8 mouse cellular contexts compared by ENCODE assay signal in the genomic region with DNA sequence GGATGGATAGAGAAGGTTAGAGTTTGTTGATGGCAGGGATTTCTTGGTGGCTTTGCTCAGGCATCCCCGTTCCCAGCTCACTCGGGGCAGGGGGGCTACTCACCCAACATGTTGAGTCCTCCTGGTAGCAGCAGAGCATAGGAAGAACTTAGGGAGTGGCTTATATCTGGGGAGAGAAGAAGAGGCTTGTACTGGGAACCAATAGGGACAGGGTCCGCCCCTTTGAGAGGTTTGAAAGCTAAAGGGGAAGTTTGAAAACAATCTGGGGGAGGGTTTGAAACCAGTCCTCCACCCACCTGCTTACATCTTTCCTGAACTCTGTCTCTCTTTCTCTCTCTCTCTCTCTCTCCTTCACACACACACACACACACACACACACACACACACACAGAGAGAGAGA. TPM values are rescaled to one million over a fixed set of nuclear protein-coding genes. Genes with fewer than 3 reads are reported as not detected.
DNase-seq lines count a peak whose midpoint lies in the region; ATAC-seq and TF ChIP-seq lines count a peak whose summit lies in the region.

Ifi27l2a (minus strand) TSS at position 157 of the 400 bp plus-strand sequence.

- intact Hi-C loops in heart, adult 2 months (cut with DNase I): no loop called here
- intact Hi-C loops in heart, postnatal 10 days (cut with DNase I): no loop called here

- H3K27ac ChIP-seq in heart, adult 2 months: peak within 1 kb of the TSS; percentile 43

- H3K4me1 ChIP-seq in heart, adult 2 months (ENCODE audit: control insufficient read depth, insufficient read depth, low read length): no peaks in the 10 kb centered on the region; the same call in 1 of the 2 replicates
- no peaks in the 10 kb centered on the region for H3K4me1 ChIP-seq in megakaryocyte, embryonic 14.5 days

- H3K36me3 ChIP-seq in heart, adult 2 months (ENCODE audit: control insufficient read depth, insufficient read depth, low read length): no peaks in the 10 kb centered on the region; the same call in 1 of the 2 replicates
- peaks cover 24% of the 10 kb centered on the region for H3K36me3 ChIP-seq in megakaryocyte, embryonic 14.5 days (replicated peaks; ENCODE audit: low read length)

- 49% methylated on average over 3 of the region's 3 CpGs for WGBS in heart, adult 2 months

- H3K79me2 ChIP-seq in heart, adult 2 months (replicated peaks; ENCODE audit: control insufficient read depth, insufficient read depth, low read length): no peaks in the 10 kb centered on the region

- H3K9me3 ChIP-seq in megakaryocyte, embryonic 14.5 days: no peaks in the 10 kb centered on the region

- H3K4me3 ChIP-seq in heart, adult 2 months: peak within 1 kb of the TSS; percentile 24
- peak within 1 kb of the TSS; percentile 26 for H3K4me3 ChIP-seq in megakaryocyte, embryonic 14.5 days (replicated peaks)

- no peaks in the 10 kb centered on the region for H3K27me3 ChIP-seq in heart, adult 2 months (ENCODE audit: control insufficient read depth, insufficient read depth, low read length)
- H3K27me3 ChIP-seq in megakaryocyte, embryonic 14.5 days (replicated peaks): peaks cover 27% of the 10 kb centered on the region

- peak; percentile 79 for TF ChIP-seq POLR2A in heart, adult 2 months (IDR thresholded peaks at IDR 0.05; ENCODE audit: insufficient read depth, low read depth, low read length)

- peak; percentile 46 to 61 for DNase-seq in heart, adult 2 months
- DNase-seq in heart, postnatal 10 days: no peak
- DNase-seq in CD4-positive, CD25-positive, alpha-beta regulatory T cell, adult 2 months (ENCODE audit: low read depth, low spot score): peak; percentile 85
- no peak for DNase-seq in embryo, embryonic 10.5 days (ENCODE audit: low spot score)
- DNase-seq in ovary, postnatal 10 days (ENCODE audit: low spot score): no peak
- no peak for DNase-seq in urinary bladder, postnatal 25 days (ENCODE audit: low spot score)

- ATAC-seq in erythroid progenitor cell, adult 5-6 weeks (replicated peaks; ENCODE audit: low FRiP score, poor library complexity, severe bottlenecking): no peak

- peak within 1 kb of the TSS; percentile 75 for H3K9ac ChIP-seq in heart, adult 2 months (ENCODE audit: low read depth, low read length)

- no peak for TF ChIP-seq CTCF in heart, adult 2 months (IDR thresholded peaks at IDR 0.05)

- no peak for TF ChIP-seq EP300 in heart, adult 2 months (IDR thresholded peaks at IDR 0.05; ENCODE audit: insufficient read depth, low read depth, low read length)

RNA-seq across cellular contexts. Expression of gene Ifi27l2a, which starts in this region (rescaled TPM):
- total RNA-seq in heart, adult 2 months (2021): 10 to 100 TPM; 31.8 to 43.8 TPM
- polyA plus RNA-seq in heart, adult 2 months (2012; rRNA removed): 265 and 388 TPM in 2 replicates
- total RNA-seq in heart, postnatal 10 days (2021): 10 to 100 TPM in 1 of 2 experiments, 1 to 10 TPM in 1; 5.7 to 11.5 TPM
- total RNA-seq in erythroid progenitor cell, adult 5-6 weeks (2015; ENCODE audit: low replicate concordance): 28.1 and 33.5 TPM in 2 replicates
- 16.0 and 20.4 TPM in 2 replicates for total RNA-seq in erythroid progenitor cell, adult 5-6 weeks (2017; ENCODE audit: low replicate concordance)
- 26.7 TPM in 1 of 2 replicates, not detected in the other for polyA plus RNA-seq in megakaryocyte, embryonic 14.5 days (2012; ENCODE audit: insufficient read depth, low replicate concordance)

Comparison
In these comparisons a context has a peak if more than half of its experiments do, and no peak if none do; other contexts are left out.
1. DNase-seq: peak in heart, adult 2 months (2 of 2) and CD4-positive, CD25-positive, alpha-beta regulatory T cell, adult 2 months (single experiment); none in heart, postnatal 10 days (0 of 2), embryo, embryonic 10.5 days (single experiment), ovary, postnatal 10 days (single experiment) and urinary bladder, postnatal 25 days (single experiment).